Mouse (Mus musculus): ENCODE data around the gene Arl5c. TPM values are rescaled to one million over a fixed set of nuclear protein-coding genes. Genes with fewer than 3 reads are reported as not detected.

Gene Arl5c
- polyA plus RNA-seq, 1 experiment from 2014 or later: 6.2 TPM

GRCm38 (mm10) chr11:98031443-98031770 is 35.4 kb upstream of the Arl5c start:
- Histone ChIP-seq H3K9me3 (ENCODE audit: control insufficient read depth, low read length) (no peaks in the 10 kb centered on the region), H3K4me2 (ENCODE audit: low read depth, low read length) (no peak overlapping the region), H3K9ac (ENCODE audit: low read length) (no peak overlapping the region), H3K4me1 (replicated peaks; ENCODE audit: control insufficient read depth, insufficient read depth, low read length) (peaks cover 14% of the 10 kb centered on the region), H3K27me3 (ENCODE audit: control insufficient read depth, insufficient read depth, low read depth, low read length) (peaks cover 10% of the 10 kb centered on the region), H3K27ac (ENCODE audit: low read length) (no peak overlapping the region), H3K36me3 (ENCODE audit: control insufficient read depth, insufficient read depth, low read length) (peaks cover 30% of the 10 kb centered on the region), H3K4me3 (ENCODE audit: low read length) (no peak overlapping the region)
- ATAC-seq (ENCODE audit: low read depth): peak; percentile 37; the same call in 1 of the 2 replicates
- WGBS: under 1% methylated on average over 5 of the region's 5 CpGs

GRCm38 (mm10) chr11:98030701-98031442 is 34.9 kb upstream of the Arl5c start:
- Histone ChIP-seq H3K27ac (ENCODE audit: low read length) (no peak overlapping the region), H3K4me2 (ENCODE audit: low read depth, low read length) (no peak overlapping the region)
- WGBS: 39% methylated on average over 5 of the region's 5 CpGs

GRCm38 (mm10) chr11:98027785-98028184 is 31.8 kb upstream of the Arl5c start:
- H3K9ac ChIP-seq (ENCODE audit: low read length): peak overlapping the region; percentile 98
- H3K27me3 ChIP-seq (ENCODE audit: control insufficient read depth, insufficient read depth, low read depth, low read length): no peaks in the 10 kb centered on the region
- peak overlapping the region; percentile 75 for H3K4me3 ChIP-seq (ENCODE audit: low read length)
- peaks cover 30% of the 10 kb centered on the region for H3K36me3 ChIP-seq (ENCODE audit: control insufficient read depth, insufficient read depth, low read length)
- no peak for ATAC-seq (ENCODE audit: low read depth)
- H3K4me2 ChIP-seq (ENCODE audit: low read depth, low read length): peak overlapping the region; percentile 88
- 13% methylated on average over 7 of the region's 7 CpGs for WGBS
- no peaks in the 10 kb centered on the region for H3K9me3 ChIP-seq (ENCODE audit: control insufficient read depth, low read length)
- peaks cover 17% of the 10 kb centered on the region for H3K4me1 ChIP-seq (replicated peaks; ENCODE audit: control insufficient read depth, insufficient read depth, low read length)
- H3K27ac ChIP-seq (ENCODE audit: low read length): peak overlapping the region; percentile 78; the same call in 1 of the 2 replicates

More at GRCm38 (mm10) chr11:98030701-98031442, 34.9 kb upstream of the Arl5c start:
- Histone ChIP-seq H3K27me3 (ENCODE audit: control insufficient read depth, insufficient read depth, low read depth, low read length) (peaks cover 5% of the 10 kb centered on the region), H3K9ac (ENCODE audit: low read length) (no peak overlapping the region), H3K4me3 (ENCODE audit: low read length) (no peak overlapping the region), H3K9me3 (ENCODE audit: control insufficient read depth, low read length) (no peaks in the 10 kb centered on the region), H3K36me3 (ENCODE audit: control insufficient read depth, insufficient read depth, low read length) (peaks cover 30% of the 10 kb centered on the region), H3K4me1 (replicated peaks; ENCODE audit: control insufficient read depth, insufficient read depth, low read length) (peaks cover 12% of the 10 kb centered on the region)
- ATAC-seq (ENCODE audit: low read depth): no peak

- H3K27me3 ChIP-seq (ENCODE audit: control insufficient read depth, insufficient read depth, low read depth, low read length): no peaks in the 10 kb centered on the region
- H3K27ac ChIP-seq (ENCODE audit: low read length): peak overlapping the region; percentile 78
- WGBS: under 1% methylated on average over 18 of the region's 18 CpGs
- peaks cover 30% of the 10 kb centered on the region for H3K36me3 ChIP-seq (ENCODE audit: control insufficient read depth, insufficient read depth, low read length)
- H3K4me3 ChIP-seq (ENCODE audit: low read length): peak overlapping the region; percentile 75
- ATAC-seq (ENCODE audit: low read depth): no peak
- H3K9ac ChIP-seq (ENCODE audit: low read length): peak overlapping the region; percentile 98
- no peaks in the 10 kb centered on the region for H3K9me3 ChIP-seq (ENCODE audit: control insufficient read depth, low read length)
- H3K4me2 ChIP-seq (ENCODE audit: low read depth, low read length): peak overlapping the region; percentile 88
- peaks cover 17% of the 10 kb centered on the region for H3K4me1 ChIP-seq (replicated peaks; ENCODE audit: control insufficient read depth, insufficient read depth, low read length)
Measured at GRCm38 (mm10) chr11:98027297-98027688, 31.3 kb upstream of the Arl5c start.

- ATAC-seq (ENCODE audit: low read depth): peak; percentile 82
- Histone ChIP-seq H3K27ac (ENCODE audit: low read length) (peak within 1 kb of the TSS; percentile 78), H3K4me2 (ENCODE audit: low read depth, low read length) (peak within 1 kb of the TSS; percentile 88), H3K27me3 (ENCODE audit: control insufficient read depth, insufficient read depth, low read depth, low read length) (no peaks in the 10 kb centered on the region), H3K4me1 (replicated peaks; ENCODE audit: control insufficient read depth, insufficient read depth, low read length) (peaks cover 21% of the 10 kb centered on the region), H3K36me3 (ENCODE audit: control insufficient read depth, insufficient read depth, low read length) (peaks cover 30% of the 10 kb centered on the region), H3K9ac (ENCODE audit: low read length) (peak within 1 kb of the TSS; percentile 98), H3K4me3 (ENCODE audit: low read length) (peak within 1 kb of the TSS; percentile 75), H3K9me3 (ENCODE audit: control insufficient read depth, low read length) (no peaks in the 10 kb centered on the region)
- under 1% methylated on average over 64 of the region's 69 CpGs for WGBS
Measured at GRCm38 (mm10) chr11:98026570-98027296, 30.8 kb upstream of the Arl5c start, which contains the start of gene Rpl19. Gene Rpl19 (plus strand): TSS chr11:98026710.

- 4% methylated on average over 15 of the region's 15 CpGs for WGBS
- no peaks in the 10 kb centered on the region for H3K9me3 ChIP-seq (ENCODE audit: control insufficient read depth, low read length)
- H3K27me3 ChIP-seq (ENCODE audit: control insufficient read depth, insufficient read depth, low read depth, low read length): no peaks in the 10 kb centered on the region
- ATAC-seq (ENCODE audit: low read depth): no peak
- H3K4me3 ChIP-seq (ENCODE audit: low read length): peak overlapping the region; percentile 75
- peaks cover 26% of the 10 kb centered on the region for H3K4me1 ChIP-seq (replicated peaks; ENCODE audit: control insufficient read depth, insufficient read depth, low read length)
- H3K36me3 ChIP-seq (ENCODE audit: control insufficient read depth, insufficient read depth, low read length): peaks cover 30% of the 10 kb centered on the region
- H3K4me2 ChIP-seq (ENCODE audit: low read depth, low read length): peak overlapping the region; percentile 88
- peak overlapping the region; percentile 98 for H3K9ac ChIP-seq (ENCODE audit: low read length)
- peak overlapping the region; percentile 78 for H3K27ac ChIP-seq (ENCODE audit: low read length)
Measured at GRCm38 (mm10) chr11:98026248-98026569, 30.2 kb upstream of the Arl5c start.

GRCm38 (mm10) chr11:98024516-98024915 is 28.5 kb upstream of the Arl5c start:
- H3K4me1 ChIP-seq (replicated peaks; ENCODE audit: control insufficient read depth, insufficient read depth, low read length): peaks cover 30% of the 10 kb centered on the region
- no peak for ATAC-seq (ENCODE audit: low read depth)
- no peak overlapping the region for H3K27ac ChIP-seq (ENCODE audit: low read length)
- peaks cover 14% of the 10 kb centered on the region for H3K36me3 ChIP-seq (ENCODE audit: control insufficient read depth, insufficient read depth, low read length)
- H3K27me3 ChIP-seq (ENCODE audit: control insufficient read depth, insufficient read depth, low read depth, low read length): no peaks in the 10 kb centered on the region
- no peaks in the 10 kb centered on the region for H3K9me3 ChIP-seq (ENCODE audit: control insufficient read depth, low read length)
- no peak overlapping the region for H3K9ac ChIP-seq (ENCODE audit: low read length)
- 79% methylated on average over 3 of the region's 3 CpGs for WGBS
- no peak overlapping the region for H3K4me3 ChIP-seq (ENCODE audit: low read length)
- H3K4me2 ChIP-seq (ENCODE audit: low read depth, low read length): no peak overlapping the region

- H3K27me3 ChIP-seq (ENCODE audit: control insufficient read depth, insufficient read depth, low read depth, low read length): no peaks in the 10 kb centered on the region
- peak within 1 kb of the TSS; percentile 99 for H3K4me2 ChIP-seq (ENCODE audit: low read depth, low read length)
Measured at GRCm38 (mm10) chr11:98022555-98023371, 26.8 kb upstream of the Arl5c start, which contains the start of gene Cacnb1. Gene Cacnb1 (minus strand): TSS chr11:98023034.

GRCm38 (mm10) chr11:98022253-98022554 is 26.2 kb upstream of the Arl5c start:
- no peak for ATAC-seq (ENCODE audit: low read depth)
- Histone ChIP-seq H3K9me3 (ENCODE audit: control insufficient read depth, low read length) (no peaks in the 10 kb centered on the region), H3K27ac (ENCODE audit: low read length) (peak overlapping the region; percentile 75), H3K4me1 (replicated peaks; ENCODE audit: control insufficient read depth, insufficient read depth, low read length) (peaks cover 23% of the 10 kb centered on the region), H3K27me3 (ENCODE audit: control insufficient read depth, insufficient read depth, low read depth, low read length) (no peaks in the 10 kb centered on the region), H3K4me2 (ENCODE audit: low read depth, low read length) (peak overlapping the region; percentile 99), H3K36me3 (ENCODE audit: control insufficient read depth, insufficient read depth, low read length) (no peaks in the 10 kb centered on the region; the same call in 1 of the 2 replicates), H3K4me3 (ENCODE audit: low read length) (peak overlapping the region; percentile 78), H3K9ac (ENCODE audit: low read length) (peak overlapping the region; percentile 84)
- WGBS: 0% methylated on average over 23 of the region's 23 CpGs

More at GRCm38 (mm10) chr11:98022555-98023371, 26.8 kb upstream of the Arl5c start, which contains the start of gene Cacnb1:
- Histone ChIP-seq H3K4me3 (ENCODE audit: low read length) (peak within 1 kb of the TSS; percentile 78), H3K9ac (ENCODE audit: low read length) (peak within 1 kb of the TSS; percentile 84), H3K4me1 (replicated peaks; ENCODE audit: control insufficient read depth, insufficient read depth, low read length) (peaks cover 25% of the 10 kb centered on the region), H3K27ac (ENCODE audit: low read length) (peak within 1 kb of the TSS; percentile 75), H3K9me3 (ENCODE audit: control insufficient read depth, low read length) (no peaks in the 10 kb centered on the region), H3K36me3 (ENCODE audit: control insufficient read depth, insufficient read depth, low read length) (no peaks in the 10 kb centered on the region)
- ATAC-seq (ENCODE audit: low read depth): peak; percentile 68
- under 1% methylated on average over 47 of the region's 52 CpGs for WGBS
